Mouse (Mus musculus) lung, adult 10 weeks (tissue): ENCODE data around the gene Sptssb. TPM values are rescaled to one million over a fixed set of nuclear protein-coding genes. Genes with fewer than 3 reads are reported as not detected.

Source experiments
- polyA plus RNA-seq: library from polyadenylated mRNA; stranded (reverse); fragments of 350-450 nt; fragmentation: Illumina TruSeq; extraction: RNeasy Lipid Tissue Mini Kit (QIAGEN cat#74804); gene quantifications from one replicate; pipeline ENCODE4 v1.2.3, GENCODE M21; 2014; ENCODE audit warnings: low read depth, low replicate concordance; ENCODE audit not compliant: insufficient read depth

Sptssb gene
- 0.99 TPM for polyA plus RNA-seq

GRCm38 (mm10) chr3:69859858-69860588 lies at the start of gene Sptssb:
TSS of gene Sptssb (minus strand) at chr3:69859940.

Other genes starting within 250 kb of the Sptssb start
- 29.8 TPM for gene Nmd3, start 138.0 kb downstream of the Sptssb start, polyA plus RNA-seq
- gene Otol1, start 147.7 kb upstream of the Sptssb start, polyA plus RNA-seq = not detected